ENCODE assay signal across 25 mouse cellular contexts in the genomic region with DNA sequence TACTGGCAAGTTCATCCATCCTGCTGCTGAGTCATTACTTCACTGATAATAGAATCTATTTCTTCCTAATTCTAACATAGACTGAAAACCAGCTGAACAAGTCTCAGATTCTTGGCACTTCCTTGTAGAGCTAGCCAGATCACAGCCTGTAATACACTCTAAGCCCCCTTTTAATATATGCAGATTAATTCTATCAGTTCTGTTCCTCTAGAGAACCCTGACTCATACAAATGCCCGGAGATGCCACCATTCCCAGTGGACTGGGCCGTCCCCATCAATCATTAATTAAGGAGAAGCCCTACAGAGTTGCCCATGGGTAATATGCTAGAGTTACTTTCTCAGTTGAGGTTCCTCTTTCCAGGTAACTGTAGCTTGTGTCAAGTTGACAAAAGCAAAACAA. TPM values are rescaled to one million over a fixed set of nuclear protein-coding genes. Genes with fewer than 3 reads are reported as not detected.
DNase-seq lines count a peak whose midpoint lies in the region; ATAC-seq and TF ChIP-seq lines count a peak whose summit lies in the region.
"Had no signal": no experiment of that assay in that cellular context is flagged by ENCODE, and none has a peak within 500 bp of the region (broad histone marks: within the 10 kb centered on the region; RNA-seq: fewer than 3 reads in every experiment).

No protein-coding gene starts in this region.

- no peaks in the 10 kb centered on the region; the same call in 1 of the 2 replicates for H3K36me3 ChIP-seq in forebrain, embryonic 11.5 days (ENCODE audit: control insufficient read depth, insufficient read depth, low read length)
- 0 out of 2 replicates have a peak, but pooled peaks cover 7% of the 10 kb centered on the region for H3K36me3 ChIP-seq in forebrain, postnatal 0 days (ENCODE audit: insufficient read depth)
- H3K36me3 ChIP-seq in kidney, postnatal 0 days (ENCODE audit: insufficient read depth, low read length) = peaks cover 16% of the 10 kb centered on the region; the same call in 1 of the 2 replicates

- POLR2A ChIA-PET in Patski (lab: Charles Lee) = no interaction called here

- H3K27ac ChIP-seq in forebrain, embryonic 11.5 days (ENCODE audit: low read depth, low read length) = no peak overlapping the region
- H3K27ac ChIP-seq in forebrain, postnatal 0 days (ENCODE audit: low read depth, low read length) = no peak overlapping the region
- H3K27ac ChIP-seq in kidney, postnatal 0 days = peak overlapping the region; percentile 33; the same call in 1 of the 2 replicates
- H3K27ac ChIP-seq: embryonic facial prominence, embryonic 10.5 days; hindbrain, embryonic 10.5 days had no signal

- no peaks in the 10 kb centered on the region for H3K4me1 ChIP-seq in forebrain, embryonic 11.5 days (replicated peaks; ENCODE audit: control insufficient read depth, insufficient read depth, low read length)
- no peaks in the 10 kb centered on the region for H3K4me1 ChIP-seq in forebrain, postnatal 0 days (ENCODE audit: insufficient read depth)
- H3K4me1 ChIP-seq in kidney, postnatal 0 days (replicated peaks; ENCODE audit: insufficient read depth, low read length) = no peaks in the 10 kb centered on the region
- H3K4me1 ChIP-seq: embryonic facial prominence, embryonic 10.5 days; heart, embryonic 12.5 days; hindbrain, embryonic 10.5 days had no signal

- 0 out of 2 replicates have a peak, but pooled peaks have one; percentile 39 for ATAC-seq in forebrain, embryonic 11.5 days (replicated peaks; ENCODE audit: low FRiP score)
- ATAC-seq in forebrain, postnatal 0 days = no peak
- peak; percentile 87 for ATAC-seq in kidney, postnatal 0 days (replicated peaks; ENCODE audit: low FRiP score, low read depth)
- peak; percentile 76 for ATAC-seq in Patski
- ATAC-seq: CD4-positive, CD25-positive, alpha-beta regulatory T cell, adult 4 months; forebrain, embryonic 14.5 days; hindbrain, embryonic 16.5 days had no signal

- no peak for TF ChIP-seq CTCF in forebrain, postnatal 0 days (IDR thresholded peaks at IDR 0.05; ENCODE audit: low read depth)
- TF ChIP-seq CTCF in kidney, postnatal 0 days (IDR thresholded peaks at IDR 0.05; ENCODE audit: low read depth) = no peak
- TF ChIP-seq CTCF in Patski (IDR thresholded peaks at IDR 0.05) = no peak

- no peak overlapping the region for H3K4me2 ChIP-seq in forebrain, embryonic 11.5 days (ENCODE audit: low read depth, low read length, severe bottlenecking)
- no peak overlapping the region for H3K4me2 ChIP-seq in forebrain, postnatal 0 days (ENCODE audit: low read depth)
- H3K4me2 ChIP-seq in kidney, postnatal 0 days (ENCODE audit: low read length) = no peak overlapping the region
- H3K4me2 ChIP-seq: heart, embryonic 12.5 days had no signal

- no peak overlapping the region for H3K4me3 ChIP-seq in forebrain, embryonic 11.5 days (ENCODE audit: low read depth, low read length)
- H3K4me3 ChIP-seq in forebrain, postnatal 0 days (ENCODE audit: low read depth, low read length) = no peak overlapping the region
- no peak overlapping the region for H3K4me3 ChIP-seq in kidney, postnatal 0 days (replicated peaks; ENCODE audit: low read depth, low read length)
- H3K4me3 ChIP-seq: embryonic facial prominence, embryonic 10.5 days; heart, embryonic 12.5 days; hindbrain, embryonic 10.5 days had no signal

- DNase-seq in forebrain, embryonic 11.5 days (ENCODE audit: low spot score) = no peak
- DNase-seq in forebrain, postnatal 0 days = no peak
- peak; percentile 1 for DNase-seq in kidney, adult 9 months
- no peak for DNase-seq in kidney, postnatal 14 days
- peak; percentile 10 for DNase-seq in kidney, postnatal 0 days (ENCODE audit: low spot score)
- DNase-seq in kidney, postnatal 4 days = no peak
- no peak for DNase-seq in Patski (ENCODE audit: low read depth, low spot score)
- no peak for DNase-seq in frontal cortex, postnatal 25 days (ENCODE audit: low spot score in 2 of 2)
- DNase-seq: adrenal gland, adult 8-10 months; adrenal gland, postnatal 36 days; B cell, adult 2 months; cerebellum, adult 2 months; cerebellum, postnatal 10 days; gastrocnemius, postnatal 10 days had no signal

- no peak overlapping the region for H3K9ac ChIP-seq in forebrain, embryonic 11.5 days (ENCODE audit: low read length)
- H3K9ac ChIP-seq in forebrain, postnatal 0 days = no peak overlapping the region
- H3K9ac ChIP-seq in kidney, postnatal 0 days (ENCODE audit: low read depth, low read length) = no peak overlapping the region
- H3K9ac ChIP-seq: heart, embryonic 12.5 days had no signal

- H3K9me3 ChIP-seq in forebrain, embryonic 11.5 days (ENCODE audit: control insufficient read depth, low read length) = no peaks in the 10 kb centered on the region
- no peaks in the 10 kb centered on the region for H3K9me3 ChIP-seq in forebrain, postnatal 0 days (ENCODE audit: low read length)
- no peaks in the 10 kb centered on the region for H3K9me3 ChIP-seq in kidney, postnatal 0 days (replicated peaks; ENCODE audit: low read length)
- H3K9me3 ChIP-seq: embryonic facial prominence, embryonic 10.5 days; heart, embryonic 12.5 days; hindbrain, embryonic 10.5 days had no signal

- WGBS in forebrain, embryonic 11.5 days = 88% methylated on average over 2 of the region's 2 CpGs
- 62% methylated on average over 2 of the region's 2 CpGs for WGBS in forebrain, postnatal 0 days
- 68% methylated on average over 2 of the region's 2 CpGs for WGBS in kidney, postnatal 0 days

- in situ Hi-C loops in Patski (cut with MboI; ENCODE audit: low pct_unique_long_range_greater_than_20kb) = no loop called here

- CTCF ChIA-PET in Patski (lab: Charles Lee) = interaction anchor here (0.8 kb wide), 1 partner anchor 150 kb away, joined by 3 read pairs; no protein-coding TSS in a partner anchor

- no peaks in the 10 kb centered on the region for H3K27me3 ChIP-seq in forebrain, embryonic 11.5 days (ENCODE audit: control insufficient read depth, insufficient read depth, low read length)
- H3K27me3 ChIP-seq in forebrain, postnatal 0 days (ENCODE audit: insufficient read depth, low read length) = no peaks in the 10 kb centered on the region
- no peaks in the 10 kb centered on the region for H3K27me3 ChIP-seq in kidney, postnatal 0 days (ENCODE audit: insufficient read depth, low read length)
- no peaks in the 10 kb centered on the region for H3K27me3 ChIP-seq in Patski
- H3K27me3 ChIP-seq: heart, embryonic 12.5 days had no signal

RNA-seq across cellular contexts. Expression of a gene that starts 26.3 kb away (rescaled TPM):
- polyA plus RNA-seq in forebrain, embryonic 11.5 days (2014; fragmentation: Nextera tagmentation; extraction: Ambion mirVana) = not detected in 2 replicates
- not detected in 2 replicates for total RNA-seq in forebrain, postnatal 0 days (2014; rRNA removed)
- not detected in 2 replicates for polyA plus RNA-seq in forebrain, postnatal 0 days (2015; fragmentation: Nextera tagmentation; extraction: Ambion mirVana)
- polyA plus RNA-seq in kidney, postnatal 0 days (2015; fragmentation: Nextera tagmentation; extraction: Ambion mirVana) = 2.3 and 2.9 TPM in 2 replicates
- polyA plus RNA-seq in Patski (2021) = not detected
- total RNA-seq: adrenal gland, adult 8-10 months; adrenal gland, postnatal 36 days; gastrocnemius, postnatal 10 days; gastrocnemius, postnatal 4 days; heart, adult 8-10 months; heart, postnatal 25 days had no signal
- polyA plus RNA-seq: cerebellum, adult 2 months; embryonic facial prominence, embryonic 10.5 days; embryonic facial prominence, embryonic 14.5 days; forebrain, embryonic 14.5 days; heart, embryonic 16.5 days; hindbrain, embryonic 10.5 days; hindbrain, embryonic 16.5 days had no signal

RNA-seq across cellular contexts. Expression of a gene that starts 28.0 kb away (rescaled TPM):
- 22.7 and 25.5 TPM in 2 replicates for polyA plus RNA-seq in forebrain, embryonic 11.5 days (2014; fragmentation: Nextera tagmentation; extraction: Ambion mirVana)
- total RNA-seq in forebrain, postnatal 0 days (2014; rRNA removed) = 36.3 and 39.9 TPM in 2 replicates
- 22.5 and 35.0 TPM in 2 replicates for polyA plus RNA-seq in forebrain, postnatal 0 days (2015; fragmentation: Nextera tagmentation; extraction: Ambion mirVana)
- polyA plus RNA-seq in kidney, postnatal 0 days (2015; fragmentation: Nextera tagmentation; extraction: Ambion mirVana) = 19.6 and 19.8 TPM in 2 replicates
- 12.8 TPM for polyA plus RNA-seq in Patski (2021)

RNA-seq across cellular contexts. Expression of a gene that starts 28.2 kb away (rescaled TPM):
- polyA plus RNA-seq in forebrain, embryonic 11.5 days (2014; fragmentation: Nextera tagmentation; extraction: Ambion mirVana) = 75.2 and 87.1 TPM in 2 replicates
- total RNA-seq in forebrain, postnatal 0 days (2014; rRNA removed) = 82.9 and 115 TPM in 2 replicates
- polyA plus RNA-seq in forebrain, postnatal 0 days (2015; fragmentation: Nextera tagmentation; extraction: Ambion mirVana) = 65.5 and 76.9 TPM in 2 replicates
- polyA plus RNA-seq in kidney, postnatal 0 days (2015; fragmentation: Nextera tagmentation; extraction: Ambion mirVana) = 77.2 and 78.1 TPM in 2 replicates
- polyA plus RNA-seq in Patski (2021) = 169 TPM

Comparison
In these comparisons a context has a peak if more than half of its experiments do, and no peak if none do; other contexts are left out.
1. DNase-seq: peak in kidney, adult 9 months (single experiment) and kidney, postnatal 0 days (single experiment); none in forebrain, embryonic 11.5 days (single experiment), forebrain, postnatal 0 days (single experiment), kidney, postnatal 14 days (single experiment), kidney, postnatal 4 days (0 of 2), Patski (single experiment) and frontal cortex, postnatal 25 days (0 of 2).